Mouse (Mus musculus) layer of hippocampus, adult 18-20 months (tissue): Measurements from ENCODE around the gene Ccdc43. TPM values are rescaled to one million over a fixed set of nuclear protein-coding genes. Genes with fewer than 3 reads are reported as not detected.
"Not testable (repeated sequence)": the region's sequence is repeated elsewhere in the genome, so short reads cannot be mapped to it uniquely, and the experiment has no call there.

Source experiments
- DNase-seq, 2 experiments: peaks; one replicate each; pipeline ENCODE4 v3.0.0; 2022; ENCODE audit warnings: low spot score in 2 of 2
- long read RNA-seq: library from polyadenylated mRNA; stranded (forward); transcript quantifications from one replicate; pipeline ENCODE4 v2.0.0, GENCODE M21; 2021
- total RNA-seq, 2 experiments: library from RNA; stranded (reverse); gene quantifications; 2 replicates each; pipeline ENCODE4 v1.2.3; 2021

Gene Ccdc43
- total RNA-seq, result 10 to 100 TPM; 30.4 to 31.9 TPM
- long read RNA-seq, transcript Ccdc43-201 (5 exons, 2,366 nt), result major isoform, 40 of 48 reads
- long read RNA-seq, partial matches to known transcripts, result 0 of 48 reads
- long read RNA-seq, other reads (novel, unspliced or antisense), result 1 of 48 reads

DNA sequence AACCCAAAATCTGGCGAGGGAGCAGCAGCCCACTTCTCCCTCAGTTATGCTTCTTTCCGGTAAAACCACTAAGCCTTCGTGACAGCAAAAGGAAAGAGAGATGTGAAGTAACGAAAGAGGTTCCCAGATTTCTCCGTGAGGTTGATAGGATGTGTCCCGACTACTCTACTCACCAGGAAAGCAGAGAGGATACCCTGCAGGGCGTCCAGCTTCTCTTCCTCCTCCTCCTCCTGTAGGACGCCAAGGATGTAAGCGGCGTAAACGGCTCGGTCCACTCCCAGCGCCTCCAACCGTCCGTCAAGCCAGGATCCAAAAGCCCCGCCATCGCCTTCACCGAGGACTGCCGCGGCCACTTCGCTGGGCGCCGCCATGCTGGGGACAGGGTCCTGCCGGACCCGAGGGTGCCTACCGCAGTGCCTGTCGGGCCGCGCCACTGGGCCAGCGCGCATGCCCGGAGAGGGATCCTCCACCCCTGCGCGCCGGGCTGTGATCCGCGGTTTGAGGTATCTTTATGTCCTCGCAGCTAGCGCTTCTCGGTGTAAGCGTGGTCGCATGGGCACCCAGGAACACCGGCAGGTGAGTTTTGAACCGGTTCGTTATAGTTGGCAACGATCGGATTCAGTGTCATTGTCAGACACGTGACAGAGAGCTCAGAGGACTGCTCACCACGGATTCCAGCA is at the start of gene Ccdc43:
Ccdc43 (minus strand) TSS at position 445 of the 680 bp plus-strand sequence.
- peak; percentile 80 to 90 for DNase-seq

GRCm38 (mm10) chr11:102744746-102745145 is 47.2 kb upstream of the Ccdc43 start:
- DNase-seq, result no peak

DNA sequence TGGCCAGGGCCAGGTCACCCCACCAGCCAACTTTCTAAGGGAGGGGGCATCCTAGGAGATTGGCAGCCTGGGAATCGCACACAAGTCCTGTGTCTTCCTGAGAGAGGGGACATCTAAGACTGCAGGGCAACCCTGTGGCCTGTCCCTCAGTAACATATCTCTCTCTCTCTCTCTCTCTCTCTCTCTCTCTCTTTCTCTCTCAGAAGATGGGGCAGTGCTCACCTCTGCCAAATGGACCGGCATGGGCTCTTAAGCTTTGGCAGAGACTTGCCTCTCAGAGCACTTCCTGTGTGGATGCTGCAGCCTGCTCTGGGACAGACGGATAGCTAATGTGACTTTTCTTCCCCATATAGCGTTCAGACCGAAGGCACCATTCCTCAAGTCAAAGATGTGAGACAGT is 45.3 kb upstream of the Ccdc43 start:
- no peak for DNase-seq

- peak in 1 of 2 experiments; percentile 35 for DNase-seq
Observed at GRCm38 (mm10) chr11:102742066-102742465, 44.5 kb upstream of the Ccdc43 start.

DNA sequence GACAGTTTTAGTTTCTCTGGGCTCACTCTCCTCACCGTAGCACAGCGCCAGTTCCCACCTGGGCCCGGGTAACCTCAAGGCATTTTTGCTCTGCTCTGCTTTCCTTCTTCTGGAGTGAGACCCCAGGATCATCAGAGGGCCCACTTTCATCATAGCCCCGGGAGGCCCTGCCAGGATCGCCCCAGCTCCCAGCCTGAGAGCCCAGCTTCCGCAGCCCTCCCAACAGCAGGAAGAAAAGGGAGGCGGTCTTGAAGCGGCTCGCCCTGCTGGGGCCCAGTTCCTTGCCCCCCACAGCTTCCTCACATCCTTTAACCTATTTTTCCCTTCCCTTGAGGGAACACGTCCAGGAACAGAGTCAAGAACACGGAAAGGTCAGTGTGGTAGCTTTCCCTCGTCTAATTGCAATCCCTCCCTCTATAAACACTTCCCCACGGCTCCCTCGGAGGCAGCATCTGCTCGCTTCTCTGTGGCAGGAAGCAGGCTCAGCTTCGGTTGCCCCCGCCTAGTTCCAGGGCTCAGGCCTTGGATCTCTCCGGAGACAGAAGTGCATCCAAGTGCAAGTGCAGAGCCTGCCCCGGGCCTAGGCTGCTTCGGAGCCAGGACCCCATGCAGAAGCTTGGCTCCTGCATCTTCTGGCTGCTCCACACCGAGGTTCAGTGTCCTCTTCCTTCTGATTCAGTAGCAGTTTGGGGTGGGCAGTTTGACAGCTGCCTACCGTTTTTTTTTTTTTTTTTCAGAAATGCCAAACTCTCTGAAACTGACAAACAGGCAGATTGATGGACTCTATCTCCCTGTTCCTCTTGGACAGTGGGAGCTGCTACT is 43.8 kb upstream of the Ccdc43 start:
- DNase-seq, result peak; percentile 37 to 52

GRCm38 (mm10) chr11:102740634-102741033 is 43.1 kb upstream of the Ccdc43 start:
- no peak for DNase-seq

DNA sequence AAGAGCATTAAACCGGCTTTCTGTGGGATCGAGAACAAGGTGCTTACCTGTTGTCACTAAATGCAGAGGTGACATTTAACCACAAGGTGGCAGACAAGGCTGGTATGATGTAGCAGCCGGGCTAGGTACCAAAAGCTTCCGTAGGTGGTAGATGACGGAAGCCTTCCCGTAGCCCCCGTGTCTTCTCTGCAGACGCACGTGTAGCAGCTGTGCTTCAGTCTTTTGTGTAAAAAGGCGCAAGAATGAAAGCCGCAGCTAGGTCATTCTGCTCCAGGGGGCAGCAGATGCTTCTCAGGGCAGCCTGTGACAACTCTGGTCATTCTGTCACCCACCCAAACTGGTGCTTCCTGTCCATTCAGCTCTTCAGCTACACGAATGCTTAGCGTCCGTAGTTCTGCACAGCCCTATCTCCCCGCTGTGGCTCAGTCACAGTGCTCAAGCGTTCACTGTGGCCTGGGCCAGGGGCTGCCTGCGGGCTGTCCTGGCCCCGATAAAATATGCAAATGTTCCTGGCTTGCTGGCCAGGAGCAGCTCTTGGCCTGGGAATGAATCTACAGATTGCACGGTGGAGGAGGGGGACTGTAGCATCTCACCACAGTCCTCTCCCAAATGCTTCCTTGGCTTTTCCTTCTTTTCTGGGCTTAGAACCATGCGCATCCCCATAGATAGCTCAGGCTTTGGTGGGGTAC is 41.8 kb upstream of the Ccdc43 start:
- peak; percentile 50 to 82 for DNase-seq

DNA sequence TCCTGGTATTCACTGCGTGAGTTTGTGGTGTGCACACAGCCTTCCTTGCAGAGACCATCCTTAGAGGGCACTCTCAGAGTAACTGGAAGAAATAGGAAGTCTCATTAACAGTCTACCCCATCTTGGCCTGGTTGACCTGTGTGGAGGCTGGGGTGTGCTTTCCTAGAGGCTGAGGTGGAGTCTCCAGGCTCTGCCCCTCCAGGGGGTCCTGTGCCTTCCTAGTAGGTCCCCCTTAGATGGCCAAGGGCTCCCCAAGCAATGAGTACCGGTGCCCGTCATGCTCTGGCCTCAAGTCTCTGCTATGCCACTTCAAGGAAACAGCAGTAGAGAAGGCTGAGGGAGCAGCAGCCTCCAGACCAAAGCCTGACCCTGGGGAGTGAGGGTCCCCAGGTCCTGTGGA is 40.5 kb upstream of the Ccdc43 start:
- DNase-seq, result no peak

DNA sequence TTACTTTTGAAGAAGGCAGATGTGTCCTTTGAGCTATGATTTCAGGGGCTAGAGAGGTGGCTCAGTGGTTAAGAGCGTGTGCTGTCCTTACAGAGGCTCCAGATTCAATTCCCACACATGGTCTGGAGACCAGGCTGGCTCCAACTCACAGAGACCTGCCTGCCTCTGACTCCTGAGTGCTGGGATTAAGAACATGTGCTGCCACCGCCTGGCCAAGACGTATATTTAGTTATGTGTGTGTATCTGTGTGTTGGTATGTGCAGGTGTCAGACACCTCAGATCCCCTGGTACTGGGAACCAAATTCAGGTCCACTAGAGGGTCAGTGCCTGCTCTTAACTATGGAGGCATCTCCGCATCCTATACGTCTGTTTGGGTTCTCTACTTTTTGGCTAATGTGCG is 37.4 kb upstream of the Ccdc43 start:
- no peak for DNase-seq

DNA sequence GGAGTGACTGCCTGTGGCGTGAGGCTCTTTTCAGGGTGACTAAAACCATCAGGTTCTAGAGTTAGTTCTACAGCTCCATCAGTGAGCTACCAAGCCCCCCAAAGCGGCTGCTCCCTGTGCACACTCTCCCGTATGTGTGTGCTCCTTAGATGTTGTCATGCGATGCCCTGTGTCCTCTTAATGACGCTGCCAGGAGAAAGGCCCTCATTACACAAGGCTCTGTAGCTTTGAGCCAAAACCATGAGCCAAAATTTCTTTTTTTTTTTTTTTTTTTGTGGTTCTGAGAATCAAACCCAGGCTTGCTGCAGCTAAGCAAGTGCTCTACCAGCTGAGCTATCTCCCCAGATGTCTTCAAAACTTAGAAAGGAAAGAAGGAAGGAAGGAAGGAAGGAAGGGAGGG is 35.6 kb upstream of the Ccdc43 start:
- DNase-seq, result no peak

DNA sequence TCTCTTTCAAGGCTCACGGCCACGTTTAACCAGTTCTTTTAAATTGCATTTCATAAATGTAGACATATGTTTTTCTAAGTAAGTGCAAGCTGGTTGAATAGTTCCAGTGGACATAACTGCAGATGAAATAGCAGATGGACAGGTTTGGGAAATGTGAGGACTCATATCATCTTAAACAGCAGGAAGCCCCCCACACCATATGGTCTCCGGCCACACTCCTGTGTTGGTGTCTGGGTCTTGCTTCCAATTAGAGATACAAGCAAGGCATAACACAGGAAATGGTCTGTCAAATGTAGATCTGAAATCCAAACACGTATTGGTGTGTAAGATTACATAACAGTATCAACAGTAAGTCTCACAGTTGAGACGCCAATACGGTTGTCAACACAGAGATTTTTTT is 33.8 kb upstream of the Ccdc43 start:
- no peak for DNase-seq

DNA sequence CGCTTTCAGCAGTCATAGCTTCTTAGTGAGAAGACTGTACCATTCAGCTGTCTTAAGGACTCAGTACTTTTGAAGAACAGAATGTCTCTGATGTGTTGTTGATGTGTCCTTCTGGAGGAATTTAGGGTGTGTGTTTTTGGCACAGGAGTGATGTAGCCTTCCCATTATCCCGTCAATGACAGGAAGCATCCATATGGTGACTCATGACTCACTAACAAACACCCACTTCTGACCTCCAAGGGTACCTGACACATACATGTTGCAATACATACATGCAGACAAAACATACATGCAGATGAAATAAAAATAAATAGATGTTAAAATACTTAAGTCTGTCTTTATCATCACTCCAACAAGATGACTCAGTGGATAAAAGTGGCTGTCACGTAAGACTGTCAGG is 32.3 kb upstream of the Ccdc43 start:
- DNase-seq, result no peak

GRCm38 (mm10) chr11:102728614-102729013 is 31.0 kb upstream of the Ccdc43 start:
- DNase-seq, result peak; percentile 19 to 68

- no peak for DNase-seq
Observed at GRCm38 (mm10) chr11:102725574-102725973, 28.0 kb upstream of the Ccdc43 start.

GRCm38 (mm10) chr11:102716135-102716534 is 18.6 kb upstream of the Ccdc43 start:
- no peak for DNase-seq

GRCm38 (mm10) chr11:102714578-102714977 is 17.0 kb upstream of the Ccdc43 start:
- not testable (repeated sequence) for DNase-seq

- no peak for DNase-seq
Observed at GRCm38 (mm10) chr11:102712411-102712810, 14.8 kb upstream of the Ccdc43 start.

GRCm38 (mm10) chr11:102702206-102702605 is 4.6 kb upstream of the Ccdc43 start:
- DNase-seq, result not testable (repeated sequence)

DNA sequence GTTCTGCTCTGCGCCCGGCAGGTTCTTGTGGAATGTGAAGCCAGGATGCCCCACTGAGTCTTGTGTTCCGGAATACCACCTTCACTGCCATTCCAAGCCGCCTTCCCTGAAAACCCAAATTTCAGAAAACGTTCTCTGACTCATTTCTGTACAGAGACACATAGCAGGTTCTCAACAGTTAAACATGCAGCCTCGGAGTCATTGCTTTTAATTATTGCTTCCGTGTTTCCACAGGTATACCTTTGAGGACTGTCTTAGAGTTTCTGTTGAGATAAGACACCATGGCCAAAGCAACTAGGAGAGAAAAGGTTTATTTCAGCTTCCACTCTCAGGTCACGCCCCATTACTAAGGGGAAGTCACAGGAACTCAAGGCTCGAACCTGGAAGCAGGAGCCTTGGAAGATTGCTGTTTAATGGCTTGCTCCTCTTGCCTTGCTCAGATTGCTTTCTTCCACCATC is 465 bp upstream of the Ccdc43 start:
- DNase-seq, result no peak

DNA sequence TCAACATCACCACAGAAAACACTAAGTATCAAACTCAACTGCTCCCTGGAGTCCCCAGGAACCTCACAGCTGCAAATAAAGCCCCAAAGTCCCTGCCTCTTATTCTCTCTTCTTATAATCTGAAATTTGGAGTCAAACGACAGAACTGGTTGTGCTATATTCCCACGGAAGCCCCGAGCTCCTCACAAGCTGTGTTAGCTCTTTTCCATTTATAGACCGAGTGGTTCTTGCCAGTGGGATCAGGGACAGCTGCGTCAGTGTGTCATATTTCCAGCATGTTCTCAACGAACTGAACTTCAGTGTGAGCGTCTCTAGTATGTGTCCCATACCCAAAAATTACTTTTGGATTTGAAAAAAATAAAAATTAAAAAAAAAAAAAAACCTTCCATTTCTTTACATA is 2.3 kb downstream of the Ccdc43 start:
- peak in 1 of 2 experiments; percentile 34 for DNase-seq

DNA sequence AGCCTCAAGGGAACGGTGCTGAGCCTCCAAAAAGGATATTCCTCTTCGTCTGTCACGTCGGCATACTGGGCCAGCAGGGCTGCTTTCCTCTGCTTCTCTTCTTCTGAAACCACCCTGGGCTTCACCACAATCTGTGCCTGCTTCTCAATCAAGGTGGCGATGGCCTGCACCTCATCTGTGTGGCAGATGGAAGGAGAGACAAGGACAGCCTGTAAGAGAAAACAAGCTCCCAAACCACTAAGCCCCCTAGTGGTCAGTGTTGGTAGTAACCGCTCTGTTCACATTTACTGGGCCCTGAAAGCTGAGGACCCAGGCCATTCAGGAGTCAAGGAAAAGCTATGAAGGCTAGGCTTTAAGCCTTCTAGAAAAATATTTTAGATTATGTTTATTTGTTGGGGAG is 7.4 kb downstream of the Ccdc43 start:
- peak; percentile 28 to 83 for DNase-seq
